Mouse (Mus musculus) c-Kit-positive CD71-positive TER-119-positive erythroid progenitor cells, embryonic 14.5 days (primary cell): Measurements from ENCODE around the gene Unc45a.

Source experiments
- DNase-seq: peaks from one replicate; pipeline ENCODE4 v3.0.0-alpha.2; 2013; ENCODE audit warnings: low spot score

Gene Unc45a

GRCm38 (mm10) chr7:80340793-80341192, at the start of gene Unc45a:
Unc45a (minus strand) TSS chr7:80341005.
- DNase-seq, result peak; percentile 73

GRCm38 (mm10) chr7:80387633-80388543, 47.1 kb upstream of the Unc45a start, which contains the start of gene Fes:
Fes (minus strand) TSS chr7:80387946.
- no peak for DNase-seq

- DNase-seq, result no peak
Observed at GRCm38 (mm10) chr7:80387033-80387632, 46.3 kb upstream of the Unc45a start.

- peak; percentile 81 for DNase-seq
Observed at GRCm38 (mm10) chr7:80386235-80386930, 45.6 kb upstream of the Unc45a start.

GRCm38 (mm10) chr7:80382919-80383318, 42.1 kb upstream of the Unc45a start:
- DNase-seq, result no peak

GRCm38 (mm10) chr7:80379531-80379930, 38.7 kb upstream of the Unc45a start:
- no peak for DNase-seq

GRCm38 (mm10) chr7:80377471-80377870, 36.7 kb upstream of the Unc45a start:
- DNase-seq, result peak; percentile 57

GRCm38 (mm10) chr7:80376192-80376591, 35.4 kb upstream of the Unc45a start:
- no peak for DNase-seq

GRCm38 (mm10) chr7:80375376-80376039, 34.7 kb upstream of the Unc45a start:
- no peak for DNase-seq

GRCm38 (mm10) chr7:80374733-80375132, 33.9 kb upstream of the Unc45a start:
- DNase-seq, result no peak

- no peak for DNase-seq
Observed at GRCm38 (mm10) chr7:80374280-80374679, 33.5 kb upstream of the Unc45a start.

- DNase-seq, result no peak
Observed at GRCm38 (mm10) chr7:80373850-80374249, 33.0 kb upstream of the Unc45a start.

GRCm38 (mm10) chr7:80373352-80373751, 32.5 kb upstream of the Unc45a start:
- no peak for DNase-seq

GRCm38 (mm10) chr7:80372667-80373066, 31.9 kb upstream of the Unc45a start:
- no peak for DNase-seq

GRCm38 (mm10) chr7:80372166-80372565, 31.4 kb upstream of the Unc45a start:
- no peak for DNase-seq

- no peak for DNase-seq
Observed at GRCm38 (mm10) chr7:80371041-80371751, 30.4 kb upstream of the Unc45a start, which contains the start of gene Man2a2. Man2a2 (minus strand) TSS chr7:80371375.

- no peak for DNase-seq
Observed at GRCm38 (mm10) chr7:80370649-80371040, 29.8 kb upstream of the Unc45a start.

- no peak for DNase-seq
Observed at GRCm38 (mm10) chr7:80369967-80370431, 29.2 kb upstream of the Unc45a start.

- no peak for DNase-seq
Observed at GRCm38 (mm10) chr7:80369461-80369860, 28.7 kb upstream of the Unc45a start.

- no peak for DNase-seq
Observed at GRCm38 (mm10) chr7:80368635-80369421, 28.0 kb upstream of the Unc45a start.
